Mouse (Mus musculus) regulatory T cell (primary cell): ENCODE measurements around the gene Cops2.

Experiments
- in situ Hi-C: fragments of 300-600 bp; cut with MboI, MseI; formaldehyde crosslinking; loops from one replicate; pipeline ENCODE4 v1.15.1; 2025; ENCODE audit warnings: high pct_unique_total_duplicates

Cops2 gene

DNA sequence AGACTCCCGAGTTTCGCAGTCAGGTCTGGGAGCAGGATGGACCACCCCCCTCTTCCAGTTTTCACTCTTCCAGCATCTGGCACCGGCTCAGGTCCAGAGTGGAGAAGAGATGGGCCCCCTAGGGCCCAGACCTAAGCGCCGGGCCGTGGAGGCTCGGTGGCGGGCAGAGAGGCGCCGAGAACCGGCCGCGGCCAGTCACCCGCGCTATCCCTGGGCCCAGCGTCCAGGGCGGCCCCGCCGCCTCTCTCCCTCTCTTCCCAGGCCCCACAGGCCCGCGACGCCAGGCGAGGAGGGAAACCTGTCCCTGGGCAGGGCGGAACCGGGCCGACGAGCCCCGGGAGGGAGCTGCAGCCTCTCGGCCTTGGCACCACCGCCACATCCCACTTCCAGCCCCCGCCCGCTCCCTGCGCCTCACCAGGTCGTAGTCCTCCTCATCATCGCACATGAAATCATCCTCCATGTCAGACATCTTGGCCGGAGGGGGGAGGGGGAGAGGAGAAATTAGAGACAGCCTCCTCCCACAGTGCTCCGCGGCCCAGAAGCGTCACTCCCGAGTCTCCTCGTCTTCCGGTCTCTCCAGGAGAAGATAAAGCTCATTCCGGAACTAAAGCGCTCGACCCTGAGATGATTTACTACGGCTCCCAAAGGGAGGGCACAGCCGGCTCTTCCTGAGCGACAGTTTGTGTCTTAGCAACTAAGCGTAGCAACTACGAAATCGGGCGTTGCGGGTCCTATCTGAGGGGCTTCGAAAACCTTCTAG lies at the start of gene Cops2, which contains the start of gene Galk2:
Gene Cops2, minus strand, starts transcription at position 619 of the 760 bp plus-strand sequence.
Gene Galk2, plus strand, starts transcription at position 589 of the 760 bp plus-strand sequence.
- in situ Hi-C loops = loop anchor here (25.0 kb wide), 1 partner anchor 1729 kb away; the partner anchor contains the start of genes Mrps5 and Zfp661

DNA sequence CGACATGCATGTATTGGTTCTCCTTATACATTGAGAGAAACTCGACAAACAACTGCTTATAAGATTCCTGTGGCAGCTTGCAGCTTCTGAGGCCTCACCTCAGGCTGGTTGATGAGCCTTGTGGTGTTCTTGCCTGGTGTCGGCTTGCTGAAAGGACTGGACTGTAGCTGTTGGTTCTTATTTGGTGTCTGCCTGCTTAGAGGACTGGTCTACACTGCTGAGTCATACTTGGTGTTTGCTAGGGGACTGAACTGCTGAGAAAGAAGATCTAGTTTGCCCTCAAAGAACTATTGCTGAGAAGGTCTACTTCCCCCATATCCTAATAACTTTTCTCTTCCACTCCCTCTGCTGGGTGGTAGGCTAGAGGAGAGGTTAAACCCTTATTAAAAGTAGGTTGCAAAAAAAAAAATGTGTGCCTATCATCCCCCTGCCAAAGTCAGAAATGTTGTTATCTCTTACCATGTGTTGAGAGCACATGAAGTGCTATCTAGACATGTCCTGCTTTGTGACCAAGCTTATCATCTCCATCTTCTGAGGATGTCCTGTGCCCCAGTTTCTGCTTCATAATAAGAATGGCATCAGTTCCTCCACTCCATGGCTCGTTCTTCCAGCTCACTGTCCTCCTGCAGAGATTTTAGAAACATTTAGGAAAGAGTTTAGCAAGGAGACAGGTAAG lies 48.8 kb upstream of the Cops2 start:
- in situ Hi-C loops = no loop called here

DNA sequence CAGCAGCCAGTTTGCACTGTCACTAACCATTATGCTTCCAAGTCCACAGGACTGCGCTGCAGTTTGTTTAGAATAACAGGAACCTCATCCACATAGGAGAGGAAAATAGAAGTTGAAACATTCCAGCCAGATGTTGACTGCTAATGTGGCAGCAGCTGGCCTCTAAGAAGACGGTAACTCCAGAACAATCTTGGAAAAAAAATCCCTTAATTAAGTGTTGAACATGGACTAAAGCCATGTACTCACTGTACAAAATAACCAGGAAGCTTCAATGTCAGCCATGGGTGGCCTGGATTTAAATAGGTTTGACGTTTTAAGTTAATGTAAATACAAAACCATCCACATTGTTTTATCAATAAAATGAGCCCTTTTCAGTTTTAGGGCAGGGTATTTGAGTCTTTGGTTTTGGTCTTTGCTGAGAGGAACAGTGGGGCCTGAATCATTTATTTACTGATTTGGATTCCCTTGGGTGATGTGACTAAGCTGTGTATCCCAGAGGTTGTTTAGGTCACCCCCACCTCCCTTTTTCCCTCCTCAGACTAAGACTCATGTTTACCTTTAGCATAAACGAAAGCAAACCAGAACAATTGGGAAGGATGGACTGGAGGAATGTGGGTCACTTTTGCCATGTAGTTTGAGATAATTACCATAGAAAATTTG lies 47.6 kb upstream of the Cops2 start:
- in situ Hi-C loops = no loop called here

DNA sequence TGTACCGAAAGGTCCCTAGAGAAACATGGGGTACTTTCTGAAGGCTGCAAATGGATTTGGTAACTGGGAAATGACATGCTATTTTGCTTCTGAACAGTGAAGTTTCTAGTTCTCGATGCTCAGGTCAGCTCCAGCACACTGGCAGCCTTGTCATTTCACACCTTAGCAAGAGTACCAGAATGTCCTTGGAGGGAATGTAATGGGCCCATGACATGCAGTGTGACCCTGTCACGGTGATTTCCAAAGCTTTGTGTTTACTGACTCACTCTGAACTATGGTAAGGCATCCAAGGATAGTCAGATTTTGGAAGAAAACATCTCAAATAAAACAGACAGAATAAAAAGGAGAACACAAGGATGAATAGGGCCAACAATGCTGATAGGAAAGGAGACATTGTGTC lies 42.5 kb upstream of the Cops2 start:
- in situ Hi-C loops = no loop called here

DNA sequence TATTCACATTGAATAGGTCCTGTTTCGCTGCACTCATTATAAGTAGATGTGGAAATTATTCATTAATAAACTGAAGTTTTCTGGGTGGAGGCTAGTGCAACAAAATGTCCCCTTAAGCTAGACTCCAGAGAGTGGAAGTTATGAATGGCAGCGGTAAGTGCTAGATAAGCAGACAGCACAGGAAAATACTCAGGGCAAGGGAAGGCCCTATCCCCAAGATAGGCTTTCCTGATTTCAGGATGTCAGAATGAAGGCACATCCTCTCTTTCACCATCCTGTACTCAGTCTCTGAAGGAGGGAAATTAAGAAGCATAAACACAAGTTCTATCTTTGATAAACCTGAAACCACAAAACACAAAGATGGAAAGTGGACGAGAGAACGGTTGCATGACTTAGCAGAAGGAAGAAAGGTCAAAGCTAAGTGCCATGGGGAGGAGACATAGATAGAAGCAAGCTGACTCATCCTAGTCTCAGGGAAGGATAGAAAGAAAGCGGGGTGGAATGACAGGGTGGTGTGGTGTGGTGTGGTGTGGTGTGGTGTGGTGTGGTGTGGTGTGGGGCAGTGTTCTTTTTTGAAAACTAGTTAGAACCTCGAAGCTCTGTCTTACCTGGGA lies 42.0 kb upstream of the Cops2 start:
- in situ Hi-C loops = no loop called here

DNA sequence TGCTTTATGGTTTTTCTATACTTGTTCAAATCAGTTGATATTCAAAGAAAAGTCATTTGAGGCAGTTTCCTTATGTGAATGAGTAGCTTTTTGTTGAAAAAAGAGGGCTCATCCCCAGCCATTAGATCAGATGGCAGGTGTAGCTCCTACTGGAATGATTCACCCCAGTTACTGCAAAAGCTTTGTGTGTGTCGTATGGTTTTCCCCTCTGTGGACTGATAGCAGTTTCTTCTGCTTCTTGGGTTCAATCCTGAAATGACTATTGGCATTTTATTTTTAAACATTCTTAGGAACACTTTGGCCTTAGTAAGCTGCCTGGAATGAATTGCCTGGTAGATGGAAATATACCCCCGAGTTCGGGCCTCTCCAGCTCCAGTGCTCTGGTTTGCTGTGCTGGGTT lies 37.4 kb upstream of the Cops2 start:
- in situ Hi-C loops = loop anchor here (10.0 kb wide), 1 partner anchor 618 kb away; no protein-coding TSS in a partner anchor

DNA sequence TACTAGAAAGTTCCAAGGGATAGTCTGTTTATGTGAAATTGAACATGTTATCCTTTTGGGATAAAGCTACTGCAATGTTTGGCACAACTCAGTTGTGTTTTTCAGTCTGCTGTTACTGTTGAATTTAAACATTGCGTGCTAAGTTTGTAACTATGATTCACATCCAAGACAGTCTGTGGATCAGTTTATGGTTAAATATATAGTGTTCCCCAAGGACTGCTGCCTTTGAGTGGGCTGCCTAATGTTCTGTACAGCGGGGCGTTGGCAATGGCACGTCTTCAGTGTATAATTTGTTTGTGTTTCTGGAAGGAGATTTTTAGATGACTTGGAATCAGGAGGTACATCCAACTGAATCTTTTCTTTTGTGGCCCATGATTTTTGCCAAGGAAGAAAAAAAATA lies 36.2 kb upstream of the Cops2 start:
- in situ Hi-C loops = loop anchor here (10.0 kb wide), 1 partner anchor 620 kb away; no protein-coding TSS in a partner anchor

DNA sequence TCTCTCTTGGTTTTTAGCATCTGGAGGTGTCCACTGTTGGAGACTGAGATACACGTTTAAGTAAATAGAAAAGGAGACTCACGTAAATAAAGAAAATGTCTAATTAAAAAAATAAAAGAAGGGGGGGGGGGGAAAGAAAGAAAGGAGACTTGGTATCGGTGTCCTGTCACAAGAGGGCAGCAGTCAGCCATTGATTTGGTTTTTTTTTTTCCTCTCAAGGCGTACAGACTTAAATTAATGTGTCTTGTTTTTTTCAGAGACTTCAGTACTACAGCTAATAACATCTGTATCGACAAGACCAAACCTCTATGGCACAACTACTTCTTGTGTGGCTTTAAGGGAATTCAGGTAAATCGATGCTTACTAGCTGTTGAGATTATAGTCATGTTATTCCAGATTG lies 34.2 kb upstream of the Cops2 start:
- in situ Hi-C loops = loop anchor here (10.0 kb wide), 1 partner anchor 622 kb away; no protein-coding TSS in a partner anchor

DNA sequence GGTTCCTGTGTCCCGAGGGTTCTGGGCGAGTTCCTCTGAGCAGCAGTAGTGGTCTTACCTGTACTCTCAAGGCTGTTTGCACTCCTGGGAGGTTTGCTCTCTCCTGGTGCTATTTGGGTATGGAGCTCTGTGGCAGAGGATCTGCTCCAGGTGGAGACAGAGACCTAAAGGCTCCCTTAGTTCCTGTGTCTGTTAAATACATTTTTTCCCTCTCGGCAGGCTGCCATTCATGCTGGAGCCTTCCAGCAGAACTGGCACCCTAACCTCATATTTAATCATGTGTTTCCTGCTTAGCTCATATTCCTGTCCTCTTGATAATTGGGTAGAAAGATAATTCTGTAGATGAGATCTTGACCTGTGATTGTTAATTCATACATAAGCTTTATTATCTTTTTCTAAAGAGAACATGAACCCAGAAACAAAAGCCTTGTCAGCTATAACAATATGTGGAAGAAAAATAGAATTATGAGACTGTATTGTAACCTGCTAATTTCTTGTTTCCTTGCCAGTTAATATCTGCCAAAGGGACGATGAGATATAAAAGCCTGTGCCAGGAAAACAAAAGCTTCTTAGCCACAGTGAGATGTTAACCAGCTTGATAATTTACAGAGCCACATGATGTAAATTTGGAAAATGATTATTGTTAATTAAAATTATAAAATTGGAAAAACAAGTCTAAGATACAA lies 27.1 kb upstream of the Cops2 start:
- in situ Hi-C loops = no loop called here

DNA sequence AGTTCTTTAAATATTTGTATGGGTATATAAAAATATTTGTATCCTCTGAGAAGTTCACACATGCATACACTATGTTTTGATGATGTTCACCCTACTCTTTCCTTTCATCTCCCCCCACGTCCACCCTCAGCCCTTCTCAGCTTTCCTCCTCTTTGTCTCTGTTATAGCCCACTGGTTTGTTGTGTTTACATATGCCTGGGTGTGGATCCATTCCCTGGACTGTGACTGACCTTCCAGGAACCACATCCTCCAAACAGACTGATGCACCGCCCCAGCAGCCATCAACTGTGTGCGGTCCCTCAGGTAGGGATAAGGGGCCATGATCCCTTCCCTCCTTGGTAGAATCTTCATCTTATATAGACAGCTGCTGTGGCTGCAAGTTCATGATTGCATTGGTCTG lies 11.2 kb upstream of the Cops2 start:
- in situ Hi-C loops = loop anchor here (25.0 kb wide), 1 partner anchor 1717 kb away; the partner anchor contains the start of genes Mrps5 and Zfp661

DNA sequence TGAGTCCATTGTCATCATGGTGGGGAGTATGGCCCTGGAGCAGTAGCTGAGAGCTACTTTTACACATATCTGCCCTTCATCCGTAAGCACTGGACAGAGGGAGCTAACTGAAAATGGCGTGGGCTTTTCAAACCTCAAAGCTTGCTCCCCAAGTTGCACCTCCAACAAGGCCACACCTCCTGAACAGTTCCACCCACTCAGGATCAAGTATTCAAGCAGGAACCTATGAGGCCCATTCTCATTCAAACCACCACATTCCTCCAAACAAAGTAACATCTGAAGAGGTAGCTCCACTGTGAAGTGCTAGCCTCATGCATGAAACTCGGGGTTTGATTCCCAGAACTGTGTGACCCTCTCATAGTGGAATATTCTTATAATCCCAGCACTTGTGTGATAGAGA lies 9.4 kb upstream of the Cops2 start:
- in situ Hi-C loops = loop anchor here (25.0 kb wide), 1 partner anchor 1719 kb away; the partner anchor contains the start of genes Mrps5 and Zfp661

DNA sequence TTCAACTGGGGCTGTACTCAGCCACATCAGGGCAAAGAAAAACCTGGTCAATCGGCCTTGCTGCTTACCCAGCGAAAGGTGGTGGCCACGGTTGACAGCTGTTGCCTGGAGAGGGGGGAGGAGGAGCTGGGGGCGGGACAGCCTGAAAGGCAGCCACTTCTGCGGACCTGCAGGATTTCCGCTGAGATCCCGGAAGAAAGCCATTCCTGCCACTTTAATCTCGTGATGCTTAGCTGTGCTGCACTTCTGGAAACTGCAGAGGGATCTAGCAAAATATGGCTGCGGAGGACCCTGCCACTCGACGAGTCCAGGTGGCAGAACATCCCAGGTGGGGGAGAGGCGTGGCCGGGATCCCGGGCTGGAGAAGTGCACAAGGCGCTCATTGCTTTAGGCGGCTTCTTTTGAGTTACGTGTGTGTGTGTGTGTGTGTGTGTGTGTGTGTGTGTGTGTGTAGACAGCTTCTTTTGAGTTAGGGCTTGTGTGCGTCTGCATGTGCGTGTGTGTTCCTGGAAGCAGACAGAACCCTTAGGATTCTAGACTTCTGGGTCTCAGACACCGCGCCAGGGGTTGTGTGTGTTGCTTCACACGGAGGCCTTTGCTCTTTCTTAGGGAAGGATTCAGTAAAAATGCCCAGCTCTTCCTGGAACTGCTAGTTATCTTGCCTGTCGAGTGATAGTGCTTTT lies 7.3 kb upstream of the Cops2 start:
- in situ Hi-C loops = loop anchor here (25.0 kb wide), 1 partner anchor 1721 kb away; the partner anchor contains the start of genes Mrps5 and Zfp661

DNA sequence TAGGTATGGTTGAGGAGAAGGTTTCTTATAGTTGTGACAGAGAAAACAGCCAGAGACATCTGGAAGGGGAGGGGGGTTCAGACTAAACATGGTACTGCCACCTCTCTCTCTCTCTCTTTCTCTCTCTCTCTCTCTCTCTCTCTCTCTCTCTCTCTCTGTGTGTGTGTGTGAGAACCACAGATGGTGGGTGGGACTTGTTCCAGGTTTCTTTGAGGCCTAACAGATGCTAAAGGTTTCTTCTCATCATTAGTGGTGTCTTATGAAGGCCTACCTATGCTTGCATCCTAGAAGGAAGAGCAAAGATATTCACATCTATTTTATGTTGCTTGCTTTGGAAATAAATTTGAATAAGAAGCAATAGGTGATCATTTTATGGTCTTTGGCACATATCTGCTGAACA lies 6.6 kb upstream of the Cops2 start:
- in situ Hi-C loops = loop anchor here (25.0 kb wide), 1 partner anchor 1722 kb away; the partner anchor contains the start of genes Mrps5 and Zfp661

DNA sequence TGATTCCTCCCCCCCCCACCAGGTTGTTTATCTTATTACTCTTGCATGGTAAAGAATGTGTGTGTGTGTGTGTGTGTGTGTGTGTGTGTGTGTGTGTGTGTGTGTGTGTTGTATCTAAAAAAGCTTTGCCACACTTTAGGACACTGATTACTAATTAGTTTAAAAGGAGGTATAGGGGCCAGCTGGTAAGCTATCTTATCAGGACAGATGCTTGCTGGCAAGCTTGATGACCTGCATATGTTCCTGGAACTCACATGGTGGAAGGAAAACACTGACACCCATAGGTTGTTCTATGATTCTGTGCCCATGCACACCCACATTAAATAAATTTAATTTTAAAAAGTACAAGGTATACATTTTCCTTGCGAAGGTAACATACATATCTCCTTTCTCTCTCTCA lies 5.6 kb upstream of the Cops2 start:
- in situ Hi-C loops = loop anchor here (25.0 kb wide), 1 partner anchor 1723 kb away; the partner anchor contains the start of genes Mrps5 and Zfp661

DNA sequence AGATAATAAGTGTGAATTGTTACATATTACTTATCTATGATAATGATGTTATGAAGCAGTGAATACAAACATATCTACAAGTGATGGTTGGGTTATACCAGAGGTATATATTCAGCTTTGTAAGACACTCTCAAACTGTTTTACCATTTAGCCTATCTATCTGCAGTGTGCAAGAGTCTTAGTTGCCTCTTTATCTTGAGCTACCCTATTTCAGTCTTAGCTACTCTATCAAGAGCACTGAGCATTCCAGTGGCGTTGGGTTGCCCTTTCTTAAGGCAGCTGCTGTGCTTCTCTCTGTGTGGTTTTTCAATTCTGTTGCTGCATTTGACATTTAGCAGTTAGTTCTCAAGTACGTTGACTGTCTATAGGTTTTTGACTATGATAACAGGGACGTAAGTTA lies 4.9 kb upstream of the Cops2 start:
- in situ Hi-C loops = loop anchor here (25.0 kb wide), 1 partner anchor 1724 kb away; the partner anchor contains the start of genes Mrps5 and Zfp661

DNA sequence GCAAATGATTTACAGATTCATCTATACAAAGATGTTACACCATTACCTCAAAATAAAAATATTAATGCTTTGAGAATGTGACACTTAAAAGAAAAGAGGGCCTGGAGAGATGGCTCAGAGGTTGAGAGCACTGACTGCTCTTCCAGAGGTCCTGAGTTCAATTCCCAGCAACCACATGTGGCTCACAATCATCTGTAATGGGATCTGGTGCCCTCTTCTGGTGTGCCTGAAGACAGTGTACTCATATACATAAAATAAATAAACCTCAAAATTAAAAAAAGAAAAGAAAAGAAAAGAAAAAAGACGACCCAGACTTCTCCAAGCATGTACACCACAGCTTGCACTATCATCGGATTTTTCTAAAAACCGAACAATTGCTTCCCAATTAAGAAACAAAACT lies 1.2 kb downstream of the Cops2 start:
- in situ Hi-C loops = loop anchor here (25.0 kb wide), 1 partner anchor 1730 kb away; the partner anchor contains the start of genes Mrps5 and Zfp661

DNA sequence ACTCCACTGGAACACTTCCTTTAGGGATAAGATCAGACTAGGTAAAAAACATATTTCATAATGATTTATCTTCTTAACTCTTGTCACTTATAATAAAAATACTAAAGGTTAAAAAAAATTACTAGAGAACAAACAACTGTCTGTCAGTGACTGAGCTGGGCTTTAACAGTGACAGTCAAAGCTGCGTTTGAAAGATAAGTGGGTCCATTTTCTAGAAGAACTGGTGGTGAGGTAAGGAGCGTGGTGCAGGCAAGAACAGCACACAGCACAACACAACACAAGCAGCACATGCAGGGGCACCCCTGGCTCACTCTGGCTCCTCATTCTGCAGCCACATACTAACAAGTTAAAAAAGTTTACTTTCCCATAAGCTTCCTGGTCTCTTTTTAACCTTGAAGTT lies 7.7 kb downstream of the Cops2 start:
- in situ Hi-C loops = loop anchor here (25.0 kb wide), 1 partner anchor 1736 kb away; the partner anchor contains the start of genes Mrps5 and Zfp661

DNA sequence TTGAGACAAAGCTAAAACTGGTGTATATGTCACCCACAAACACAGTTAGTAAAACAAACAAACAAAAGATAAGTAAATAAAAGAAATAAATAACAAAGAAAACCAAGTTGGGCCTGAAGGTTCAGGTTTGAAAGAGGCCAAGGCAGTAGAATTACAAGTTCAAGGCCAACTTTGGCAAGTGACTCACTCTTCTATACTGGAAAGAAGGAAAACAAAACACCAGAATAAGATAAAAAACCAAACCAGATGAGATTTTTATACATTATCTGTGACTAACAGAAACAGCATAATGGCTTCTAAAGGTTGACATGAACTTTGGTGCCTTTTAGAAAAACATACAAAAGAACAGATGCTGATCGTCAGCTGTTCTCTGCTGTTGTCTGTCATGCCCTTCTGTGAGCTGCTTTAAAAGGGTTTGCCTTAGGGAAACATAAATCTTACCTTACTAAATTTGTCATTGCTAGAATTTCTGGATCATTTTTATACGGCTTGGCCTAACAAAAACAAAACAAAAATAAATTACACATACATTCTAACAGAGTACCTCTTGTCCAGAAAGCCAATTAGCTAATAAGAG lies 20.1 kb downstream of the Cops2 start:
- in situ Hi-C loops = loop anchor here (25.0 kb wide), 1 partner anchor 176 kb away; the partner anchor contains the start of gene Eid1

DNA sequence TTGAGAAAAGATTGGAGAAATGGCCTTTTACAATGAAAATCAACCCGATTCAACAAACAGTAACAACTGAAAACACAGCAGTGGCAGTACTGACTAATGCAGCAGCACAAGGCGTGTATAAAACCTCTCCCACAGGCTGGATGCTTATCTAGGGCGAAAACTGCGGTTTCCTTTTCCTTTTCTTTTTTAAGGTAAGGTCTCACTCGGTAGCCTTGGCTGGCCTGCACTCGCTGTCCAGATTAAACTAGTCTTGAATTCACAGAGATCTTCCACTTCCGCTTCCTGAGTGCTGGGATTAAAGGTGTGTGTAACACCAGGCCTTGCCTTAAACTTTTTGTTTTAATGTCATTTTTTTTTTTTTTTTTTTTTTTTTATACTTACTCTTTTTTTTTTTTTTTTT lies 20.8 kb downstream of the Cops2 start:
- in situ Hi-C loops = loop anchor here (25.0 kb wide), 1 partner anchor 176 kb away; the partner anchor contains the start of gene Eid1
